Mouse (Mus musculus) retina, postnatal 1 day (tissue): ENCODE results near the gene En1.

ENCODE experiments used
- DNase-seq: peaks from one replicate; pipeline ENCODE4 v3.0.0-alpha.2; 2012

The En1 gene

GRCm38 (mm10) chr1:120602031-120602730 lies at the start of gene En1:
Gene En1 (plus strand): TSS chr1:120602418.
- peak; percentile 71 for DNase-seq

GRCm38 (mm10) chr1:120556926-120557846 lies 45.0 kb upstream of the En1 start:
- no peak for DNase-seq

- no peak for DNase-seq
Observed at GRCm38 (mm10) chr1:120558341-120559285, 43.6 kb upstream of the En1 start.

GRCm38 (mm10) chr1:120559911-120560310 lies 42.3 kb upstream of the En1 start:
- no peak for DNase-seq

- DNase-seq: no peak
Observed at GRCm38 (mm10) chr1:120581306-120581705, 20.9 kb upstream of the En1 start.

- DNase-seq: no peak
Observed at GRCm38 (mm10) chr1:120585481-120585880, 16.7 kb upstream of the En1 start.

GRCm38 (mm10) chr1:120586500-120587110 lies 15.6 kb upstream of the En1 start:
- peak; percentile 87 for DNase-seq

GRCm38 (mm10) chr1:120587431-120587830 lies 14.8 kb upstream of the En1 start:
- no peak for DNase-seq

- no peak for DNase-seq
Observed at GRCm38 (mm10) chr1:120587960-120588359, 14.3 kb upstream of the En1 start.

- DNase-seq: no peak
Observed at GRCm38 (mm10) chr1:120588362-120589027, 13.7 kb upstream of the En1 start.

- DNase-seq: no peak
Observed at GRCm38 (mm10) chr1:120593236-120593919, 8.8 kb upstream of the En1 start.

- peak; percentile 67 for DNase-seq
Observed at GRCm38 (mm10) chr1:120594603-120595002, 7.6 kb upstream of the En1 start.

- DNase-seq: no peak
Observed at GRCm38 (mm10) chr1:120595471-120596240, 6.6 kb upstream of the En1 start.

GRCm38 (mm10) chr1:120596319-120596718 lies 5.9 kb upstream of the En1 start:
- DNase-seq: peak; percentile 44

- DNase-seq: no peak
Observed at GRCm38 (mm10) chr1:120596784-120597183, 5.4 kb upstream of the En1 start.

GRCm38 (mm10) chr1:120597271-120597670 lies 4.9 kb upstream of the En1 start:
- DNase-seq: no peak

- DNase-seq: no peak
Observed at GRCm38 (mm10) chr1:120598196-120598940, 3.9 kb upstream of the En1 start.

GRCm38 (mm10) chr1:120599321-120600148 lies 2.7 kb upstream of the En1 start:
- DNase-seq: no peak

- DNase-seq: peak; percentile 42
Observed at GRCm38 (mm10) chr1:120600149-120600445, 2.1 kb upstream of the En1 start.
